Mouse (Mus musculus) lung, postnatal 0 days (tissue): ENCODE data around the gene Rhox2a.

Experiments
- CTCF ChIP-seq: IDR thresholded peaks from 2 replicates; pipeline ENCODE4 v1.5.1; 2016; ENCODE audit warnings: antibody characterized with exemption, mild to moderate bottlenecking
- EP300 ChIP-seq: IDR thresholded peaks from 2 replicates; pipeline ENCODE4 v1.6.1; 2016; ENCODE audit warnings: antibody characterized with exemption, mild to moderate bottlenecking, control low read depth

DNA sequence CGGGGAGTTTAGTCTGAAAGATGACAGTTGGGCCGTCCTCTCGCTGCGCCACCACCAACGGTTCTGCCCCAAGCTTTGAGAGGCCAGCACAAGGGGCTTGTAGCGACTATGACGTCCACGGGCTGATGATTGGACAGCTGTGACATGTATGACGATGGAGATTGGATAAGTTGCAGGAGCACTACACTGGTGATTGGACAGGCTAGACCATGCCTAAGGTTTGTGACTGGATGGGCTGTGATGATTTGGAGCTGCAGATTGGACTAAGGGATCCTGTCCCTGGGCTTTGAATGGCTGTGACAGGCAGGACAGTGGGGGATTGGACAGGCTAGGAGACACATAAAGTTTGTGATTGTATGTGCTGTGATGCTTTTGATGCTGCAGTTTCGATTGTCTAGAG lies 33.8 kb upstream of the Rhox2a start, which contains the start of gene Gm9:
- TF ChIP-seq EP300 (no peak), CTCF (no peak)
